Mouse (Mus musculus): ENCODE results near the gene Arx. TPM values are rescaled to one million over a fixed set of nuclear protein-coding genes. Genes with fewer than 3 reads are reported as not detected.
A peak's percentile ranks its signal among the peaks of the same experiment; 100 is the strongest.

Arx gene
- total RNA-seq (2021) = under 1 TPM; 0.13 to 0.17 TPM
- long read RNA-seq, experiment 1 = 0 reads
- long read RNA-seq, experiment 2 = 0 reads

DNA sequence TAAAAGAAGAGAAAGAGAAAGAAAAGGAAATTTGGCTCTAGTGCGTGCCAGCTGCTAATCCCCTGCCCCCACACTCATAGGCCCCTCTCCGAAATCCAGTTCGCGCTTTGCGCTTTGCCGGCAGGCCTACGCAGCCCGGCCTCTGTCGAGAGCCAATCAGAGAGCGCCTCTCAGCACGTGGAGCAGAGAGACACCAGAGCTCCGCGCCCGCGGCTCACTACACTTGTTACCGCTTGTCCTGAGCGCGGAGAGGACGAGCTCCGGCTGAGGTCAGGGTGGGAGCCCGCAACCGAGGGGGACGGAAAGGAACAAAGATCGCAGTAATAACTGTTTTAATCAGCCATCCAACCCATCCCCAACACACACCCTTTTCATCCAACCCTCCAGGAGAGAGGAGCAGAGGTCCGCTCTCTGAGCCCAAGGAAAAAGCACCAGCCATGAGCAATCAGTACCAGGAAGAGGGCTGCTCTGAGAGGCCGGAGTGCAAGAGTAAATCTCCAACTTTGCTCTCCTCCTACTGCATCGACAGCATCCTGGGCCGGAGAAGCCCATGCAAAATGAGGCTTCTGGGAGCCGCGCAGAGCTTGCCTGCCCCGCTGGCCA lies at the start of gene Arx:
Gene Arx (plus strand): TSS at position 155 of the 603 bp plus-strand sequence.
- peak; percentile 61 to 66 for DNase-seq

GRCm38 (mm10) chrX:93251329-93251728 lies 34.9 kb upstream of the Arx start:
- DNase-seq = no peak

- DNase-seq = no peak
Measured at GRCm38 (mm10) chrX:93275689-93276088, 10.6 kb upstream of the Arx start.

DNA sequence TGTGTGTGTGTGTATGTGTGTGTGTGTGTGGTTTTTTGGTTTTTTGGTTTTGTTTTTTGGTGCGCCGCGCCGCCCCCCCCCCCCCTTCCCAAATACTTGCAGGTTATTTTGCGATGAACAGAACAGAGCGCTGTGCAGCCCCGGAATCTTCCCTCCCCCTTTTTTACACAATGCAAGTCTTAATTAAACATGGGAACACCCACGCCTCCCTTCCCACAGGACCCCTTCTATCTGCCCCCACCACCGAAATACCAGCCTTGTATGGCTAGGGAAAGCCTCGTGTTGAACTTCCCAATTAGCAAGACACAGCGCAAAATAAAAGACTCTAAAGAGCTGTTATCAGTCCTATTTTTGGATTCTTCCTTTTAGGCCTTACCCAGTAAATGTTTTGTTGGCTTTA lies 6.3 kb upstream of the Arx start:
- no peak for DNase-seq

GRCm38 (mm10) chrX:93281028-93281723 lies 5.1 kb upstream of the Arx start:
- DNase-seq = peak; percentile 70 to 78

GRCm38 (mm10) chrX:93281756-93282155 lies 4.5 kb upstream of the Arx start:
- DNase-seq = no peak

DNA sequence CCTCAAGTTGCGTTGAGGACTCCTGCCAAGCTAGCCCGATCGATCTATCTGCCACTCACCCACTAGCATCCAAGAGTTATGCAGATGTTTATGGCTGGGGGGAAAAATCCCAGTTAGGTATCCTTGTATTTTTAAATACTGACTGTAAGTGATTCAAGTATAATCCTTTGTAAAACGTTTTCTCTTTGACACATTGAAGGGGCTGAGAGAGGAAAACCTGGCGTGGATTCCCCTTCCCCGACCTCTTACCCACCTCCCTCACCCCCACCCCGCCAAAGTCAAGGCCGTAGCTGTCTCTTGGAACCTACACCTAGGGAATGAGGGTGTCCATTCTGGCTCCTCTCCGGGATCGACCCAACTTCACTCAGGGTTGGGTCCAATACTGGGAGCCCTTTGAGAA lies 1.2 kb upstream of the Arx start:
- no peak for DNase-seq

- DNase-seq = no peak
Measured at GRCm38 (mm10) chrX:93288339-93288738, 2.1 kb downstream of the Arx start.

- DNase-seq = no peak
Measured at GRCm38 (mm10) chrX:93289076-93289475, 2.8 kb downstream of the Arx start.

DNA sequence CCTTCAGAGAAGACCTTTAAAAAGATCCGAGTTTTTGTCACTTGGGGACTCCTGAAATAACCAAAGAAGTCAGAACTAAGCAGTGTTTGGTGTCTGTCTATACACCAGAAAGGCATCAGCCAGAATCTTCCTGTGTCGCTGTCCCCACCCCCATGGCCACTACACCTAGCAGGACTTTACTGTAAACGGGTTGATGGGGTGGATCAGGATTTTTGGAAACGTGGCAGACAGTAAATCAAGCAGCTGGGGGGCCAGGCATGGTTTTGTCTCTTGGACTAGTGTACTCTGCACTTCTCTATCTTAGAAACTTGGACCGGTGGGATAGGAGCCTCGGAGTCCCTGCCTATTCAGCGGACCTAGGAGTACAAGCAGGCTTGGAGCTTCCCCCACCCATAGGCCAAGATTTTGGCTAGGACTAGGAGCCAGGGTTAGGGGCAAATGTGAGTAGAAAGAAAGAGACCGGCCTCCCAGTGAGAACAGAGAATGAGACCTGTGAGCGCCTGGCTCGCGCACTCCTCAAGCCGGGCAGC lies 3.7 kb downstream of the Arx start:
- DNase-seq = no peak

GRCm38 (mm10) chrX:93292031-93292430 lies 5.8 kb downstream of the Arx start:
- no peak for DNase-seq

DNA sequence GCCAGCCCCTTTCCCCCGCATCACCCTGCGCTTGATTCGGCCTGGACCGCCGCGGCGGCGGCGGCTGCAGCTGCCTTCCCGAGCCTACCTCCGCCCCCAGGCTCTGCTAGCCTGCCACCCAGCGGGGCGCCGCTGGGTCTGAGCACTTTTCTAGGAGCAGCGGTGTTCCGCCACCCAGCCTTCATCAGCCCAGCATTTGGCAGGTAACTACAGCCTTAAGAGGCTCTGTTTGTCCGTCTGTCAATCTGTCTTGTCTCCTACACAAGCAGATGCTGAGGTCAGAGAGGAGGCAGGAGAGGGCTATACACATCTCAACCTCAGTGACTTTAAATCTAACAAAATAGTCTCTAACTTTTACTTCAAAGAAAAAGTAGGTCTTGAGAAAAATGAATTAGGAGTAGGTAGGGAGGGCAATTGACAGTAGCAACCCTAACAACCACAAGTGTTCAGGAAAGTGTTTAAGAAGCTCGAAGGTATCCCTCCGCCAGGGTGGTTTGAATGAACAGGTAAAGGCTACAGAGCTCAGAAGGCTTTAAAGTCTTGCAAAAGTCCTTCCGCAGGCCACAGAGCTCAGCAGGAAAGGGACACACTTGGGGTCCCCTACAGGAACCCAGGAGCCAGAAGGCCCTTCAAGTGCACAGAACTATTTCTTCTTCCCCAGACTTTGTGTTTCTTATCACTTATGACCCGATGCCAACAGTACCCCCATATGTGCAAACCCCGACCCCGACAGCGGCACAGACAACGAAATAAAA lies 8.7 kb downstream of the Arx start:
- no peak for DNase-seq

- DNase-seq = no peak
Measured at GRCm38 (mm10) chrX:93295819-93296218, 9.6 kb downstream of the Arx start.

- DNase-seq = no peak
Measured at GRCm38 (mm10) chrX:93297001-93297441, 10.8 kb downstream of the Arx start.

GRCm38 (mm10) chrX:93299046-93299626 lies 12.9 kb downstream of the Arx start:
- no peak for DNase-seq

DNA sequence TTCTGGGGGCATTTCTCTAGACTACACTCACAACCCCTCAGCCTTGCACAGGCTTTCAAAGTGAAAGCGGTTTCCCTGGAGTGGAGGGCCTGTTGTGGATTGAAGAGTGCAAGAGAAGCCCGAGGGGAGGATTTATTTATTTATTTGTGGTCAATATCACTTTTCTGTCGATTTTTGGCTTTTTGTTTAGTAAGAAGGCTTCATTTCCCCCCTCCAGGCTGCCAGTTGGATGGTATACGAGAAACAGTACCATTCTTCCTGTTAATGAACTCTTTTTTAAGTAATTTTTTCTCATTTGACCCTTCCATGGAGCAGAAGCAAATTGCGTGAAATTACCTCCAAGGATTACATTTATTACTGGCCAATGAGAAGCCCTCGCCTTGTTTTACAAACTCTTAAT lies 13.5 kb downstream of the Arx start:
- no peak for DNase-seq

DNA sequence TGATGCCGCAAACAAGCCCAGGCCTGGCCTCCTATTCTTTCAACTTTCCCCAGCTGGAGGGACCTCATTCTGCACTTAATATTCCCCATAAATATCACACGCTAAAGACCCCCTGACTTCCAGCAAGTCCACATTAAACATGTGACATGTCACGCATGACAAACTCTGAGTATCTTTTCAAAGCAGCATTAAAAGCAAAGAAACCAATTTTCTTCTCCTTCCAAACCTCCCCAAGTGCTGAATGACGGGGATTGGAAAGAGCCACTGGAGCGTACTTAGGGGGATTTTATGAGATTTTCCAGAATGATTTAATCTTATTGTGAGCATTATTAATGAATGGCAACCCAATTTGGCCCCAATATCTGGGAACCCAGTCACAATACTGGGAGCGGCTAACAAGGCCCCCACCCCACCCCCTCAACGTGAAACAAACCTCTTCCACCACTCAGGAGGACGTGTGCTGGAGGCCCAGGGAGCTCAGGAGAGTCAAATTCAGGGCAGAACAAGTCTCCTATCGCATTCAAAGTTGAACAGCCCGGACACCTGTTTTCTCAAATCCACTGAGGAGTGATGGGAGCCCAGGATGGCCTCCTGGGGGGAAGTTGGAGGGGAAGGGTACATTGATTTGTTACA lies 14.1 kb downstream of the Arx start:
- DNase-seq = no peak

GRCm38 (mm10) chrX:93301798-93302197 lies 15.6 kb downstream of the Arx start:
- DNase-seq = no peak

DNA sequence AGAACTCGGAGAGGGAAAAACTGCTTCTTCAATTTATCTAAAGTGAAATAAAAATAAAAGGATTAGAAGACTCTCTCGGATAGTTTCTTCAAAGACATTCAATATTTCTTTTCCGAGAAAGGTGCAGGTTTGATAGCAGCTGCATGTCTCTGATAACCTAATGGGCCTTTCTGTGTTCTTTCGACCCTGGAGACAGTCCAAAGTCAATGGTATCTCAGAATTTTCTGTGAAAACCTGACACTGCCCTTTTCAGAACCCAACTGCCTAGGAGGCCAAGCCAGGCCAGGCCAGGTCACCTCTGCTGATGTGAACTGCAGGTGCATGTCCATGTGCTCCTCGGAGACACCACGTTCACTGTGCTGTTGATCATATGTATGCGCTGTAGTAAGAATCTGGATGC lies 19.5 kb downstream of the Arx start:
- no peak for DNase-seq

GRCm38 (mm10) chrX:93317577-93317976 lies 31.3 kb downstream of the Arx start:
- no peak for DNase-seq

GRCm38 (mm10) chrX:93319979-93320378 lies 33.7 kb downstream of the Arx start:
- no peak for DNase-seq

DNA sequence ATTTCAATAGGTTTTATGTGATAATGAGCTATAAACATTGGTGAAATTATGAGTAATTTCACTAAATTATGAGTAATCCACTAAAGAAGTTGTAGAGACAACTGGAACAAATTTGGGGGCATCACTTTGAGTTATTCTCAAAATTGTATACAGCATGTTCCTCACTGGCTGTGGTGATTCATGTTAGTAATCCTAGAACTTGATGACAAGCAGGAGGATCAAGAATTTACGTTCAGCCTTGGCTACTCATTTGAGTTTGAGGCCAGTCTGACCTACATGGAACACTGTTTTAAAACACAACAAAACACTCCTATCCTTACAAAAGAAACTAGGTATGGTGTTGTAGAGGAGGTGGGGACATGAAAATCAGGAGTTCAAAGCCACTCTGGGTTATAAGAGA lies 35.1 kb downstream of the Arx start:
- DNase-seq = no peak
